Mouse (Mus musculus): ENCODE measurements around the gene Gper1. TPM values are rescaled to one million over a fixed set of nuclear protein-coding genes. Genes with fewer than 3 reads are reported as not detected.
A peak's percentile ranks its signal among the peaks of the same experiment; 100 is the strongest.

The Gper1 gene
- 1.9 and 2.1 TPM in 2 replicates for polyA plus RNA-seq (2014; fragmentation: Nextera tagmentation; extraction: Ambion mirVana)

DNA sequence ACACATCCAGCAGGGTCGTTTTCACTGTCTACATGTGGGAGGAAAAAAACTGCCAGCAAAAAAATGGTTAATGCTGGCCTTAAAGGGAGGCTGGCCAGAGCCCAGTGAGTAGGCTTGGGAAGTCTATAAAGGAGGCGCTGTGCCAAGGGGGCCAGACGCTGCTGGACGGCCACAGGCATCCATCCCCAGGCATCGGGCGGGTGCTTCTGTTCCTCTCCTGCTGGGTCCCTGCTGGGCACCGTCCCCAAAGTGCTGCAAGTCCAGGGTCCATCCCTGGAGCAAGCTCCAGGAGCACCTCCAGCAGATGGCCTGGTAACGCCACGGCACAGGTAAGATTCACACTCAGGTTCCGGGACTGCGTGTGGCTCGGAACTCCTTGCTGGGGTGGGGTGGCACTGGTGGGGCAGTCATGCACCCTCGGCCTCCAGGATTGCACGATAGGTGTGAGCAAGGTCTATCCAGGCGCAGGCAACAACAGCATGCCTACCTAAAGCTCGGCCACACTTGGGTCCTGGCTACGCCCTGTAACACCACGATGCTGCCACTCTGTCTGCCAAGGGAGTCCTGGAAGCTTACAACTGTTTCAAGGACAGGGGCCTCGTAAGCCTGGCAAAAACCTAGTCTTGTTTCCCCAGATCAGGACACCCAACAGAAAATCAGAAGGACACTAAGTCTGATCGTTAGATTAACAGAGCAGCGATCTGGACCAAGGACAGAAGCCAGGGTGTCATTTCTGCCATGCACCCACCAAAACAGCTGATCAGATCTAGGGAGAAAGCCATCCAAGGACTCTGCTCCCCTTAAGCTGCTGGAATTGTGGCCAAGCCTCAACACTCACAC, at the start of gene Gper1:
Gene Gper1 (plus strand): TSS at position 126 of the 840 bp plus-strand sequence.
- H3K4me1 ChIP-seq (replicated peaks; ENCODE audit: control insufficient read depth, insufficient read depth, low read length), result peaks cover 20% of the 10 kb centered on the region; the same call in 1 of the 2 replicates
- ATAC-seq (replicated peaks; ENCODE audit: low FRiP score, low TSS enrichment, low read depth) (no peak; the same call in 1 of the 2 replicates), DNase-seq (ENCODE audit: low spot score) (peak; percentile 65)
- H3K9ac ChIP-seq (ENCODE audit: low read length), result no peak within 1 kb of the TSS
- no peaks in the 10 kb centered on the region for H3K9me3 ChIP-seq (ENCODE audit: control insufficient read depth, low read length)
- peak within 1 kb of the TSS; percentile 22 for H3K4me2 ChIP-seq (ENCODE audit: low read length)
- WGBS, result 47% methylated on average over 21 of the region's 21 CpGs
- peak within 1 kb of the TSS; percentile 14; the same call in 1 of the 2 replicates for H3K4me3 ChIP-seq (ENCODE audit: low read depth, low read length)
- no peaks in the 10 kb centered on the region for H3K27me3 ChIP-seq (replicated peaks; ENCODE audit: control insufficient read depth, insufficient read depth, low read length)
- no peaks in the 10 kb centered on the region for H3K36me3 ChIP-seq (ENCODE audit: control insufficient read depth, insufficient read depth, low read length)
- no peak within 1 kb of the TSS for H3K27ac ChIP-seq (ENCODE audit: low read depth)

DNA sequence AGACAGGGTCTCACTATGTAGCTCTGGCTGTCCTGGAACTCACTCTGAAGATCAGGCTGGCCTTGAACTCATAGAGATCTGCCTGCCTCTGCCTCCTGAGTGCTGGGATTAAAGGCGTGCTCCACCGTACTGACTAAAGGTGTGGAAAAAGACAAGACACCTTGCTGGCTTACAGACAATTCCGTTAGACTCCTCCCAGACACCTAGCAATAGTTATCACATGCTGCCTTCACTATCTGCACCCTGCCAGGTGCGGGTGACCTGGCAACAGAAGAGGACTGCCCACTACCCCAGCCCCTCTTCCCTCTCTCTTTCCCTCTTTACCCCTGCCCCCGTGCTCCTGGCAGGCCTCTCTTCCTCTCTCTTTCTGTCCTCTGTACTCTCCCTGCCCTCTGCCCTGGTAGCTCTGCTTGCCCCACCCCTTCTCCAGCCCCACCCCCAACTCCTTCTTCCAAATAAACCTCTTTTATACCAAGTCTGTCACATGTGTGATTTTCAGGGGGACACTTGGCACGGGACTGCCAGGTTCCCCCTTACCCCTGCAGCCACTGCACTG, 49.0 kb upstream of the Gper1 start:
- H3K4me1 ChIP-seq (replicated peaks; ENCODE audit: control insufficient read depth, insufficient read depth, low read length), result peaks cover 31% of the 10 kb centered on the region

DNA sequence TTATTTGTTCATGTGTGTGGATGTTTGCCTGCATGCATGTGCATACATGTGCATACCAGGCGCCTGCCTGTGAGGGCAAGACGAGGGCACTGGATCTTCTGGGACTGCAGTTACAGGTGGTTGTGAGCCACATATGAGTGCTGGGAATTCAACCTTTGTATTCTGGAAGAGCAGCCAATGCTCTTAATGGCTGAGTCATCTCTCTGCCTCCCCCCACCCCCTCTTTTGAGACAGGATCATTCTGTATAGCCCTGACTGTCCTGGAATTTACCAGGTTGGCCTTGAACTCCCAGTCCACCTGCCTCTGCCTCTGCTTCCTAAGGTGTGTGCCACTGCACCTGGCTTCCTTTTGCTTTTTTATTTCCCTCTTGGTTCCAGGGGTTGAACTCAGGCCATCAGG, 48.1 kb upstream of the Gper1 start:
- 81% methylated on average over 2 of the region's 2 CpGs for WGBS
- H3K4me3 ChIP-seq (ENCODE audit: low read depth, low read length), result no peak overlapping the region
- H3K9ac ChIP-seq (ENCODE audit: low read length), result no peak overlapping the region
- H3K4me2 ChIP-seq (ENCODE audit: low read length), result no peak overlapping the region
- H3K36me3 ChIP-seq (ENCODE audit: control insufficient read depth, insufficient read depth, low read length), result no peaks in the 10 kb centered on the region
- H3K27ac ChIP-seq (ENCODE audit: low read depth), result no peak overlapping the region
- peaks cover 39% of the 10 kb centered on the region for H3K4me1 ChIP-seq (replicated peaks; ENCODE audit: control insufficient read depth, insufficient read depth, low read length)
- H3K9me3 ChIP-seq (ENCODE audit: control insufficient read depth, low read length), result no peaks in the 10 kb centered on the region
- no peak for DNase-seq (ENCODE audit: low spot score)
- no peak for ATAC-seq (replicated peaks; ENCODE audit: low FRiP score, low TSS enrichment, low read depth)
- H3K27me3 ChIP-seq (replicated peaks; ENCODE audit: control insufficient read depth, insufficient read depth, low read length), result no peaks in the 10 kb centered on the region

More for the DNA sequence above, 49.0 kb upstream of the Gper1 start:
- H3K27ac ChIP-seq (ENCODE audit: low read depth), result no peak overlapping the region
- no peaks in the 10 kb centered on the region for H3K9me3 ChIP-seq (ENCODE audit: control insufficient read depth, low read length)
- H3K9ac ChIP-seq (ENCODE audit: low read length), result no peak overlapping the region
- DNase-seq (ENCODE audit: low spot score) (no peak), ATAC-seq (replicated peaks; ENCODE audit: low FRiP score, low TSS enrichment, low read depth) (no peak)
- H3K4me3 ChIP-seq (ENCODE audit: low read depth, low read length), result no peak overlapping the region
- no peaks in the 10 kb centered on the region for H3K36me3 ChIP-seq (ENCODE audit: control insufficient read depth, insufficient read depth, low read length)
- WGBS, result 75% methylated on average over 6 of the region's 6 CpGs
- no peak overlapping the region for H3K4me2 ChIP-seq (ENCODE audit: low read length)
- H3K27me3 ChIP-seq (replicated peaks; ENCODE audit: control insufficient read depth, insufficient read depth, low read length), result no peaks in the 10 kb centered on the region

DNA sequence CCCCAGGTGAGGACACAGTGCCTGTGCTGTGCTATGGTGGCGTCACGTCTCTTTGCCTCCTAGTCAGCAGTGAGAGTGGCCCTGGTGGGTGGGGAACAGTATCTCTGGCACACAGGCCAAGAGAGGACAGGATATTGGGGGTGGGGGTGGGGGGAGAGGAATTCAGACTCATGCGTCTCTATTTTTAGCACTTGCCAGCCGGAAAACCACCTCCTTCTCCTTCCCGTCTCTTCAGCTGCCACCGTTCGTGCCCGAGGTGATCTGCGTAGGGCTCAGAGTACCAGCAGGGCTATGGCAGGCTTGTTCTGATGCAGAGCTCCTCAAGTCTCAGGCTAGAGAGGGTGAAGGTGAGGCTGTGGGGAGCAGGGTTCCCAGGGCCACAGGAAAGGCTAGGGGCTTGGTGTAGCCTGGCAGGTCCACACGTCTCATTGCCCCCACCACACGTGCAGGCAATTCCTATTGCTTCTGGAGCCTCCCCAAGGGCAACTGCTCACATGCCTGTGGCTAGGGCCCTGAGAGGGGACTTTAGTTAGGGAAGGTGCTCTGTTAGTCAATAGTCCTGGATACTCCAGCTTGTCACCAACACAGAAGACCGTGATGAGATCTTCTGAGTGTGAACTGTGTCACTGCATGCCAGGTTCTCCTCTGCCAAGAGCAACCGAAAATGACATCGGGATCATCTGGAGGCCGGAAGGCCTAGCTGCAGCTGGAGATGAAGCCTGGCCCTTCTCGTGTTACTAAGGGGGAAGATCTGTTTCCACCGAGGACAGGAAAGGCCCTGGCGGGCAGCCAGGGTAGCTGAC, 45.3 kb upstream of the Gper1 start, which contains the start of gene Gpr146:
Gene Gpr146 (plus strand): TSS at position 230 of the 803 bp plus-strand sequence.
- Histone ChIP-seq H3K9ac (ENCODE audit: low read length) (no peak within 1 kb of the TSS), H3K9me3 (ENCODE audit: control insufficient read depth, low read length) (no peaks in the 10 kb centered on the region), H3K4me3 (ENCODE audit: low read depth, low read length) (no peak within 1 kb of the TSS), H3K4me2 (ENCODE audit: low read length) (no peak within 1 kb of the TSS), H3K4me1 (replicated peaks; ENCODE audit: control insufficient read depth, insufficient read depth, low read length) (peaks cover 38% of the 10 kb centered on the region), H3K27ac (ENCODE audit: low read depth) (peak within 1 kb of the TSS; percentile 0; the same call in 1 of the 2 replicates), H3K27me3 (replicated peaks; ENCODE audit: control insufficient read depth, insufficient read depth, low read length) (no peaks in the 10 kb centered on the region), H3K36me3 (ENCODE audit: control insufficient read depth, insufficient read depth, low read length) (no peaks in the 10 kb centered on the region)
- DNase-seq (ENCODE audit: low spot score) (no peak), ATAC-seq (replicated peaks; ENCODE audit: low FRiP score, low TSS enrichment, low read depth) (no peak)
- WGBS, result 50% methylated on average over 18 of the region's 18 CpGs

DNA sequence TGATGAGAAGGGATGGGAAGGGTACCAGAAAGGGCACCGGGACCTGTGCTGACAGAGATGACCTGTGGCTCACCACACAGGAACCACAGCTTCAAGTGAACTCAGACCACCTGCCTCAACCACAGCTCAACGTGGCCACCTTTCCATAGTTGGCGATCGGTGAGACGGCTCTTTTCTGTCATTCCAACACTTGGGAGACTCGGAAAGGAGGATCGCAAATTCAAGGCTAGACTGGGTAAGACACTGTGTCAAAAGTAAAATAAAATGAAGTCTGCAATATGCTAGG, 44.7 kb upstream of the Gper1 start:
- H3K36me3 ChIP-seq (ENCODE audit: control insufficient read depth, insufficient read depth, low read length), result no peaks in the 10 kb centered on the region
- peaks cover 37% of the 10 kb centered on the region for H3K4me1 ChIP-seq (replicated peaks; ENCODE audit: control insufficient read depth, insufficient read depth, low read length)
- ATAC-seq (replicated peaks; ENCODE audit: low FRiP score, low TSS enrichment, low read depth), result no peak

DNA sequence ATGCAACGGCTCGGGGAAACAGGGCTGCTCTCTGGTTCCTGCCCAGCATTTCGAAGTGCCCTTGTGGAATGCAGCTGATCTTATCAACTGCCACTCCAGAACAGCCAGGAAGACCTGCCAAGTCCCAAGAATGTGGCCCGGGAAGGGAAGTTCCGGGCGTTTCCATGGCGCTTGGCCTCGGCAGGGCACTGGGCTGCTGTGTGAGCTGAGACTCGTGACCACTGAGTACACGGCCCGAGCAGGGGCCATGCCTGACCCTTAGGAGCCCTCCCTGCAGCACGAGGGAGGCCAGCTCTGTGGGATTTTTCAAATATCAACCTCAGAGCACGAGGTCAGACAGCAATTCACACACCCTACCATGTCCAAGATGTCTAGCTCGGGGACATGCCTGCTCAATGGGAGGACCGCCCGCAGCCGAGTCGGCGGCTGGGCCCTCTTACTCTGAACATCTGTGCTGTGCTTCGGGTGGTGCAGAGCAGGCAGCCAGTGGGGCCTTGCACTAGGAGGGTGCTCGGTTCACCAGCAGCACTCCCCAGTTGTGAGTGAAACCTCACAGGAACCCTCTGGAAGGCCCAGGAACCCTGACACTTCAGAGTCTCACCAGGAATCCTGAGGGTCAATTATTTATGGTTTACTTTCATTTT, 43.8 kb upstream of the Gper1 start:
- Histone ChIP-seq H3K9ac (ENCODE audit: low read length) (no peak overlapping the region), H3K9me3 (ENCODE audit: control insufficient read depth, low read length) (no peaks in the 10 kb centered on the region), H3K4me3 (ENCODE audit: low read depth, low read length) (no peak overlapping the region), H3K36me3 (ENCODE audit: control insufficient read depth, insufficient read depth, low read length) (no peaks in the 10 kb centered on the region), H3K27ac (ENCODE audit: low read depth) (peak overlapping the region; percentile 0; the same call in 1 of the 2 replicates), H3K4me2 (ENCODE audit: low read length) (no peak overlapping the region), H3K27me3 (replicated peaks; ENCODE audit: control insufficient read depth, insufficient read depth, low read length) (no peaks in the 10 kb centered on the region), H3K4me1 (replicated peaks; ENCODE audit: control insufficient read depth, insufficient read depth, low read length) (peaks cover 37% of the 10 kb centered on the region)
- WGBS, result 35% methylated on average over 21 of the region's 21 CpGs
- ATAC-seq (replicated peaks; ENCODE audit: low FRiP score, low TSS enrichment, low read depth) (0 out of 2 replicates have a peak, but pooled peaks have one; percentile 7), DNase-seq (ENCODE audit: low spot score) (no peak)

More for the DNA sequence above, 44.7 kb upstream of the Gper1 start:
- no peaks in the 10 kb centered on the region for H3K9me3 ChIP-seq (ENCODE audit: control insufficient read depth, low read length)
- no peak overlapping the region for H3K9ac ChIP-seq (ENCODE audit: low read length)
- no peak for DNase-seq (ENCODE audit: low spot score)
- H3K27me3 ChIP-seq (replicated peaks; ENCODE audit: control insufficient read depth, insufficient read depth, low read length), result no peaks in the 10 kb centered on the region
- no peak overlapping the region for H3K4me2 ChIP-seq (ENCODE audit: low read length)
- H3K4me3 ChIP-seq (ENCODE audit: low read depth, low read length), result no peak overlapping the region
- WGBS, result 85% methylated on average over 7 of the region's 7 CpGs
- no peak overlapping the region for H3K27ac ChIP-seq (ENCODE audit: low read depth)

DNA sequence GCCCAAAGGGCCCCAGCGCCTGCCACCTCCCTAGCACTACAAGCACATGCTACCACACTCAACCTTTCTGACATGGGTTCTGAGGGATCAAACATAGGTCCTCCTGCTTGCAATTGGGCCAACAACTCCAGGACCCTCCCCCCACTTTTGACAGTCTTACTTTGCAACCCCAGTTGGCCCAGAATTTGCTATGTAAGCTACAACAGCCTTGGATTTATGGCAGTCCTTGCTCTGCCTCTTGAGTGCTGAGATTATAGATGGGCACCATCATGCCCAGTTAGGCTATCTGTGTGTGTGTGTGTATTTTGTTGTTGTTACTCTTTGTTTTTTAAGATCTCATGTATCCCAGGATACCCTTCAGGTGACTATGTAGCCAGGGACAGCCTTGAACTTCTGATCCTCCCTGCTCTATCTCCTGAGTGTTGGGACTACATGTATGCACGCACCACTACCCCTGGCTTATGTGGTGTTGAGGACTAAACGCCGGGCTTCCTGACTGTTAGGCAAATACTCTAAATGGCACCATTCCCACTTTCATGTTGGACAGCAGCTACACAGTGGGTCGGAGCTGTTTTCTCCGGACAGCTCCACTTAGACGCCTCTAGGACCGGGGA, 43.1 kb upstream of the Gper1 start:
- Histone ChIP-seq H3K27me3 (replicated peaks; ENCODE audit: control insufficient read depth, insufficient read depth, low read length) (no peaks in the 10 kb centered on the region), H3K36me3 (ENCODE audit: control insufficient read depth, insufficient read depth, low read length) (no peaks in the 10 kb centered on the region), H3K4me1 (replicated peaks; ENCODE audit: control insufficient read depth, insufficient read depth, low read length) (peaks cover 41% of the 10 kb centered on the region), H3K27ac (ENCODE audit: low read depth) (0 out of 2 replicates have a peak overlapping the region, but pooled peaks have one; percentile 47), H3K4me3 (ENCODE audit: low read depth, low read length) (peak overlapping the region; percentile 58), H3K9me3 (ENCODE audit: control insufficient read depth, low read length) (no peaks in the 10 kb centered on the region), H3K9ac (ENCODE audit: low read length) (no peak overlapping the region), H3K4me2 (ENCODE audit: low read length) (peak overlapping the region; percentile 82)
- 17% methylated on average over 8 of the region's 8 CpGs for WGBS
- DNase-seq (ENCODE audit: low spot score) (no peak), ATAC-seq (replicated peaks; ENCODE audit: low FRiP score, low TSS enrichment, low read depth) (no peak; the same call in 1 of the 2 replicates)

Data from intestine, embryonic 14.5 days (tissue).